Mouse (Mus musculus): ENCODE measurements around the gene Cmah. TPM values are rescaled to one million over a fixed set of nuclear protein-coding genes. Genes with fewer than 3 reads are reported as not detected.
A peak's percentile ranks its signal among the peaks of the same experiment; 100 is the strongest.

Gene Cmah
- total RNA-seq (2021): 1 to 10 TPM; 2.5 to 5.0 TPM
- long read RNA-seq, experiment 1, partial matches to known transcripts: 0 of 5 reads
- long read RNA-seq, experiment 1, other reads (novel, unspliced or antisense): 5 of 5 reads
- long read RNA-seq, experiment 2, partial matches to known transcripts: 0 of 9 reads
- long read RNA-seq, experiment 2, other reads (novel, unspliced or antisense): 9 of 9 reads

DNA sequence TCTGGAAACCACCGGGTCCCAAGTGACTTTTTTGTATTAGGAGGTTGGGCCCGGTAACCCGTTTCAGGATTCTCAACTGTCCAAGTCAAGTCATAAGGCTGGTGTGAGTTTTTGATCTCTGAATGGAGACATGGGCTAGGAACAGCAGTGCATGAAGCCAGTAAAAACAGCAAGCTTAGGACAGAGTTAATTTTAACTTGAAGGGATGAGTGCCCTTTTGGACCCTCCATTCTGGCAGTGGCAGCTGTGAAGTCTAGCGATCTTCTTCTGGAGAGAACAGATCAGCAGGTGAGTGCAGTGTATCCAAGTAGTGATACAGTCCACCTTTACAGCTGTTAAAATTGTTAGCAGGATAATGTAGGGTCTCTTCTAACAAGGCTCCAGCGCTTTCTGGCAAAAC lies at the start of gene Cmah:
TSS of gene Cmah (plus strand) at position 204 of the 400 bp plus-strand sequence.
- no peak for DNase-seq

DNA sequence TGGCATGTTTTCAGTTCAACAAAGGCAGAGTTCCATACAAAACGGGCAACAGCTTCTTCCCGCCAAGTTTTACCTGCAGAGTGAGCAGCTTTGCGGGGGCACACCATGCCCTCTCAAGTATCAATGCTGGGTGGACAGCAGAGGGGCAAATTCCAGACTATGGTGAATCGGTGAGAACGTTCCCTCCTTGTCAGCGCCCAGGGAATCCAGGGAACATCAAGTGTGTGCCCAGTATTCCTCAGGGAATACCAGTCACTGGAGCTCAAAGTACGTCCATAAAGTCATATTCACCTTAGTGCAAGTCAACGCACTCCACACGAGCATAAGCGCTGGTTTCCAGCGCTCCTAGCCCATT lies 47.8 kb upstream of the Cmah start:
- no peak for DNase-seq

GRCm38 (mm10) chr13:24279762-24280438 lies 47.3 kb upstream of the Cmah start:
- DNase-seq: peak in 1 of 2 experiments; percentile 14

- DNase-seq: peak; percentile 85 to 88
Measured at GRCm38 (mm10) chr13:24280439-24281431, 46.5 kb upstream of the Cmah start, which contains the start of gene Carmil1. TSS of gene Carmil1 (minus strand) at chr13:24280795.

- DNase-seq: no peak
Measured at GRCm38 (mm10) chr13:24287381-24287780, 39.8 kb upstream of the Cmah start.

DNA sequence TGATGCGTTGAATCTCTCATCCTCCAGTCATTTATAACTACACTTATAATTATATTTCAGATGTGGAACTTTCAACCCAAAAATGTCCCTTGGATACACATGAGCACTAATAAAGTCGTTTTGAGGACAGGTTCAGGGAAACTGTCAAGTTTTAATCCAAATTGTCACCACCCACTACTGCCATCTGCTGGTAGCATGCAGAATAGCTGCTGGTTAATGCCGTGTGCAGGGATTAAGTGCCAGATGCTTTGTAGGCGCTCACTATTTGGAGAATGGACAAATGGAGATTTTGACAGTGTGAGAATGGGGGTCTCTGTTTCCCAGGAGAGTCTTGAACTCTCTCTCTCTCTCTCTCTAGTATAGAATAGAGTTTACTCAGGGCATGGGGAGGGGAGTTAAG lies 30.0 kb upstream of the Cmah start:
- DNase-seq: peak; percentile 25 to 69

GRCm38 (mm10) chr13:24305486-24305885 lies 21.7 kb upstream of the Cmah start:
- no peak for DNase-seq

GRCm38 (mm10) chr13:24306248-24306647 lies 21.0 kb upstream of the Cmah start:
- DNase-seq: no peak

DNA sequence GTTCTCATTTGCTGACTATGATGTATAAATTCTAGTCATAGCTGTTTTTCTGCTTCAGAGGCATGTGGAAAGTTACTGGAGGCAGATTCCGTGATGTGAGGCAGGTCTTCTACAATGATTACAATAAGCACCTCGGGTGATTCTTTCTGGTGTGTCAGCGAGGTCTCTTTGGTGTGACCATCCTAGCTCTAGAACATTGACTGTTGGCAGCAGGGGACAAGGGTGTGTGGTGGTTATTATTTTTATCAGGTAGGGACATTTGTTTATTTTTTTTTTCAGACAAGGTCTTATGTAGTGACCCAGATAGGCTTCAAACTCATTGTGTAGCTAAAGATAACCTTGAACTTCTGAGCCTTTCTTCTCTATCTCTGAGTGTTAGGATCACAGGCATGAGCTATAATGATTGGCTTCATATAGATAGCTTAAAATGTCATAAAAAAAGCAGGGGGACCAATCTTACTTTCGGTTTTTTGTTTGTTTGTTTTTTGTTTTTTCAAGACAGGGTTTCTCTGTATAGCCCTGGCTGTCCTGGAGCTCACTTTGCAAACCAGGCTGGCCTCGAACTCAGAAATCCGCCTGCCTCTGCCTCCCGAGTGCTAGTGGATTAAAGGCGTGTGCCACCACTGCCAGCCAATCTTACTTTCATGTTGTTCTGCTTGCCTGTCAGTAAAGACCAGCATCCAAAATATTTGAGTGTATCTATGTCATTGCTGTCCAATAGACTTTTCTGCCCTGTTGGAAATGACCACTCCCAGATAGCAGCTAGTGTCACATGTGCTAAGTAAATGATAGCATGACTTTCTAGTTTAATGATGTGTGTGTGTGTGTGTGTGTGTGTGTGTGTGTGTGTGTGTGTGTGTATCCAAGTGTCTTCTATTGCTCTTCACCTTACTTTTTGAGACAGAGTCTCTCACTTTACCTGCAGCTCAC lies 15.9 kb upstream of the Cmah start:
- DNase-seq: no peak

GRCm38 (mm10) chr13:24316563-24316962 lies 10.6 kb upstream of the Cmah start:
- no peak for DNase-seq

DNA sequence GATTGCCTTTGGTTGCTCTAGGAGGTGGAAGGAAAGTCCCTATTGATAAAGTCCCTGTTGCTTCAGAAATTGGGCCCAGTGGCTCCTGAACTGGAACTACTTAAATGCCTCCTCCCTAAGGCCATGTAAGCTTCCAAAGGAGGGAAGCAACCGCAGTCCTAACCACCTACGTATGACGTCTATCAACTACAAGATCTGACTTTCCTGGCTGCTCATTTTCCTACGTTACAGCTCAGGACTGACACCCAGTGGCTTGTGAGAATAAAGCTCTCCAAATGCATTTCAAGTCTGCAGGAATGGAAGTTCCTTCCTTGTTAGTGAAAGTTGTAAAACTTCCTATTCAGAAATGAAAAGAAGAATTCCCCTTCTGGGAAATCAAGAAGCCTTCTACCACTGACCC lies 8.6 kb upstream of the Cmah start:
- DNase-seq: peak; percentile 34 to 53

DNA sequence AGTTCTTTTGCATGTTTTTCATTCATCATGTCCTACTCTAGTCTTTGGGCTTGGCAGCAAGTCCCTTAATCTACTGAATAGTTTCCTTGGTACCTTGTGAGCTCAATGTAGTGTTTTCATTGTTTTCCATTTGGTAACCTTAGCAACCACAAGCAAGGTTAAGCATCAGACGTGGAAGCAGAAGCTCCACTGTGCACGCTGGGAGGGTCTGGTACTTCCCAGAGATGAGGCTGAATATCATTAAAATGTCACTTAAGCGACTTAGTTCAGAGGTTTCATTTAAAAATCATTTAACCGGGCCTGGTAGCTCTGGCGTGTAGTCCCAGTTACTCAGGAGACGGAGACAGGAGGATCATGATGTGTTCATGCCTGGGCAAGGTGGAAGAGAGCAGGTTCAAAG lies 5.9 kb upstream of the Cmah start:
- DNase-seq: no peak

- no peak for DNase-seq
Measured at GRCm38 (mm10) chr13:24328036-24328817, 1.0 kb downstream of the Cmah start.

- no peak for DNase-seq
Measured at GRCm38 (mm10) chr13:24330128-24330527, 2.9 kb downstream of the Cmah start.

GRCm38 (mm10) chr13:24330836-24331523 lies 3.8 kb downstream of the Cmah start:
- no peak for DNase-seq

- DNase-seq: no peak
Measured at GRCm38 (mm10) chr13:24332537-24332936, 5.3 kb downstream of the Cmah start.

DNA sequence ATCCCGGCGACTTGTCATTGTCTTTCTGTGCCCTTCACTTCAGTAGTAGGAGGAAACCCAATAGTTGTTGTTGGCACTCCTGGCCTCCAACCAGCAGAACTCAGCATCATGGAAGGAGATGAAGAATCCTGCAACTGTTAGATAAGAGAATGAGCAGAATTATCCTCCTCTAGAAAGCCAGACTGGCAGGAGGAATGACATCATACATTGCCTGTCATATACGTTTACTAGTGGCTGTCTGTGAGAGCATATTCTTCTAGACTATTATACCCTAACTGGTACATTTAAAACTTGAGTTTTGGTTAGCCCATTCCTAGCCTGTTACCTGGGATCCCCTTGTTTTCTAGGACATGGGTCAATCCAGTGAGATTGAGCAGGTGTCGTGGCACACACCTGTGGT lies 9.6 kb downstream of the Cmah start:
- no peak for DNase-seq

GRCm38 (mm10) chr13:24337874-24338273 lies 10.7 kb downstream of the Cmah start:
- DNase-seq: peak; percentile 54 to 64

DNA sequence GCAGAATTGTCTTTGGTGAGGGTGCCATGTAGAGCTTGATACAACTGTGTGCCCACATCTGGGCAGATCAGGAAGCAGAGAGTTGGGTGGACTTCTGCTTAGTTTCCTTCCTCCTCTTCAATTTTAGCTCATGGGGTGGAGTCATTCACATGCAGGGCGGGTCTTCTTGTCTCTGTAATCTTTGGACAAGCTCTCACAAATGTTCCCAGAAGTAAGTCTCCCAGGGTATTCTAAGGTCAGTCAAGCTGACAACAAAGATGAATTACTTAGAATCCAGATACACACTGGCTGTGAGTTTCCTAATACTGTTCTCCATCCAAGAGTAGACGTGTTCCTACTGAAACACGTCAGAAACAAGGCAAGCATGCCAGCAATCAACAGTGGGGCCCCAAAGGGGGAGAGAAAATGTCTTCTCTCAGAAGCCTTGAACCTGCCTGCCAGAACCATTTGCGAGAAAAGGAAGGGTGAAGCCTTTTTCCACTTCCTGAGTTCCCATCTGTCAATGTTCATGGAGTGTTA lies 11.2 kb downstream of the Cmah start:
- peak; percentile 67 to 86 for DNase-seq

DNA sequence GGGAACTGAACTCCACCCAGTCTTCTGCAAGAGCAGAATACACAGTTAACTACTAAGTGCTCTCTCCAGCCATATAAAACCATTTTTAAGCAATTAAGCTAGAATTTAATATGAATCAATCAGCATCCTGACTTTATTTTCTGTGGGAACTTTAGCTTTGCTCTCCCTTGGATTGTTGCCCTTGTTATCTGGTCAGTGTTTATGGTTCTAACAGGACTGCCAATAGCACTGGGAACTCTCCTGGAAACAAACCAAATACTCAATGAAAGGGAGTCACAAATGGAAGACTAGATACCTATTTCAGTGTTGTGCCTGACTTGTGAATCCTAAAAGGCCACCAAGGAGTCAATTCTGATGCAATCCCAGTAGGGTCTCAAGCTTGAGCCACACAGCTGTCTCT lies 12.7 kb downstream of the Cmah start:
- DNase-seq: peak in 1 of 2 experiments; percentile 22

All from heart, adult 18-20 months (tissue).